Mouse (Mus musculus): ENCODE results near the gene Dexi. TPM values are rescaled to one million over a fixed set of nuclear protein-coding genes. Genes with fewer than 3 reads are reported as not detected.

Dexi gene
- total RNA-seq, 2 experiments from 2014 or later: 43.7 to 43.9 TPM

DNA sequence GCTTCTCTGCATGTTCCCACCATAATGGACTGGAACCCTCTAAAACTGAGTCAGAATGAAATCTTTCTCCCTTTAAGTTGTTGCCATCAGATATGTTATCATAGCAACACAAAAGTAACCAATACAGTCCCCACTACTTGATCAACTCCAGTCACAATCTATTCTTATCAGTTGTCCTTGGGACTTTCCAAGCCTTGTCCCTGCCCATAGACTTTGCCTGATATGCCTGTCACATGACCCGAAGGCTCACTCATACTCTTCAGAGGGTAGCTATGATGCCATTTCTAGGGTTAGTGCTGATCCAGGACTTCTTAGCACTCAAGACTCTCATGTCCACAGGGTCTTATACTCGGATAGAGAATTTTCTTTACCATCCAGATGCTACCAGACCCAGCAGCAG lies 82.7 kb downstream of the Dexi start:
- no peak overlapping the region for H3K27ac ChIP-seq
- TF ChIP-seq CTCF (IDR thresholded peaks at IDR 0.05): no peak
- intact Hi-C loops (cut with DNase I): no loop called here
- no peak overlapping the region for H3K4me3 ChIP-seq
- DNase-seq: no peak

DNA sequence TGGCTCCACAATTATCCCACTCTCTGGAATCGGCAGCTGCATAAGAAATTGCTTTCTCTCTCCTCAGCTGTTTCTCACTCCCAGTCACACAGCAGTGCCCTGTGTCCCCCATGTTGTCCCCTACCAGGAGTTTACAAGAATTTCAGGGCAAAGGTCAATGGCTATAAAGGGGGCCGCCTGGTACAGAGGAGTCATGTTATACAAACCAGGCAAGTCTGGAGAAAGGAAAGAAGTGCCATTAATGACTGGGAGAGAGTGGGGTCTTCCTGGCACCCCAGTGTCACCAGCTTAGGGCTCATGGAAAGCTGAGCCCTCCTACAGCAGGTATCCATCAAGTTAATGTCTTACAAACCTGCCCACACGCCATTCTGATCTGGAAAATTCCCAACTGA lies 88.3 kb downstream of the Dexi start:
- no peak overlapping the region for H3K4me3 ChIP-seq
- intact Hi-C loops (cut with DNase I): no loop called here
- H3K27ac ChIP-seq: no peak overlapping the region
- no peak for DNase-seq
- no peak for TF ChIP-seq CTCF (IDR thresholded peaks at IDR 0.05)

DNA sequence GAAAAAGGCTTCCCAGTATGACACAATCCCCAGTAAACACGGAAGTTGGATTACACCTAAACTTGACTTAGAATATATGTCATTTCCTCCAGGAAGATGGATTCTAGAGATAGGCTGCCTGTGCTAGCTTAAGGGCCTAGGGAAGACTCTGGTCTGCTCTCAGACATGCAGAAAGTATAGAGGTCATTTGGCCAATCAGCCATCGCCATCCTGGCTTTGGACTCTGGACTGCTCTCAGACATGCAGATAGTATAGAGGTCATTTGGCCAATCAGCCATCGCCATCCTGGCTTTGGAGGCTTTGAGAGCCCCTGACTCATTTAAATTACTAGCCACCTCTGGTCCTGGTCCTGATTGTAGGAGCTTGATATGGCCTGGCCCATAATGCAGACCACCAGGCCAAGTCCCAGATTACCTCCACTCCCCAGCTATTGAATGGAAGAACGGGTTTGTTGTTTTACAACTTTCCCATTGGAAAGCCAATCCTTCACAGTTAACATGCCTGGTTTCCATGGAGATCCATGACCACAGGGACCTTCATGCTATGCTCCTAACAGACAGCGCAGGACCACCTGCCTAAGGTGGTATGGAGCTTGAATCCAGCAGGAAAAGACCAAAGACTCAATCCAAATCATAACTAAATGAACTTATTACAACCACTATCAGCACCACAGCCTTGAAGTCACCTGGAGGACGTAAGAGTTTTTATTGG lies 88.8 kb downstream of the Dexi start:
- no peak for DNase-seq
- no peak for TF ChIP-seq CTCF (IDR thresholded peaks at IDR 0.05)
- no peak overlapping the region for H3K27ac ChIP-seq
- intact Hi-C loops (cut with DNase I): no loop called here
- no peak overlapping the region for H3K4me3 ChIP-seq

Other genes with a start within 250 kb of the Dexi start
- 1 to 10 TPM; 4.2 to 6.7 TPM for gene Emp2, start 229.1 kb downstream of the Dexi start, total RNA-seq (2021)
- gene Tekt5, start 147.6 kb downstream of the Dexi start, total RNA-seq (2021): not detected
- gene Nubp1, start 131.1 kb downstream of the Dexi start, total RNA-seq (2021): 1 to 10 TPM; 6.2 to 6.3 TPM
- under 1 TPM in 1 of 2 experiments, not detected in 1; 0.11 TPM for gene Tvp23a, start 95.7 kb downstream of the Dexi start, total RNA-seq (2021)
- gene Ciita, start 63.0 kb downstream of the Dexi start, total RNA-seq (2021): under 1 TPM; 0.11 to 0.15 TPM
- 10 to 100 TPM; 60.6 to 72.7 TPM for gene Clec16a, start 2.3 kb upstream of the Dexi start, total RNA-seq (2021)
- gene Socs1, start 242.5 kb upstream of the Dexi start, total RNA-seq (2021): under 1 TPM; 0.33 to 0.61 TPM
- gene Tnp2, start 245.6 kb upstream of the Dexi start, total RNA-seq (2021): not detected
- gene Prm3, start 247.9 kb upstream of the Dexi start, total RNA-seq (2021): not detected

Measured in gastrocnemius, adult 2 months (tissue).